In genomic region chr11:95570827-95571619, GRCm38 (mm10) we compare ENCODE assay signal across 11 mouse cellular contexts. TPM values are rescaled to one million over a fixed set of nuclear protein-coding genes. Genes with fewer than 3 reads are reported as not detected.
DNase-seq lines count a peak whose midpoint lies in the region; ATAC-seq lines count a peak whose summit lies in the region.
"Had no signal": no experiment of that assay in that cellular context is flagged by ENCODE, and none has a peak within 500 bp of the region (broad histone marks: within the 10 kb centered on the region; RNA-seq: fewer than 3 reads in every experiment).

No protein-coding gene starts in this region.

- 0 out of 2 replicates have a peak, but pooled peaks have one; percentile 4 for ATAC-seq in embryonic facial prominence, embryonic 12.5 days (ENCODE audit: insufficient number of reproducible peaks, insufficient read depth, low FRiP score, low TSS enrichment)

- peaks cover 70% of the 10 kb centered on the region for H3K4me1 ChIP-seq in embryonic facial prominence, embryonic 12.5 days

- 0 out of 2 replicates have a peak overlapping the region, but pooled peaks have one; percentile 8 for H3K4me2 ChIP-seq in embryonic facial prominence, embryonic 12.5 days (replicated peaks)
- H3K4me2 ChIP-seq: limb, embryonic 15.5 days had no signal

- H3K9ac ChIP-seq in embryonic facial prominence, embryonic 12.5 days: no peak overlapping the region
- H3K9ac ChIP-seq: limb, embryonic 15.5 days had no signal

- DNase-seq in heart, postnatal 4 days: peak; percentile 14
- no peak for DNase-seq in heart, adult 8-10 months (ENCODE audit: low spot score)
- DNase-seq in 416B (ENCODE audit: low read depth) (peak; percentile 9), A20 (ENCODE audit: low read depth, low spot score) (peak; percentile 28)
- no peak for DNase-seq in testis, postnatal 10 days (ENCODE audit: low spot score)
- no peak for DNase-seq in natural killer cell, adult 2 months (ENCODE audit: low spot score in 2 of 2)
- DNase-seq: adrenal gland, postnatal 14 days had no signal

- H3K27ac ChIP-seq in embryonic facial prominence, embryonic 12.5 days: no peak overlapping the region
- H3K27ac ChIP-seq: layer of hippocampus, adult 2 months; limb, embryonic 15.5 days; macrophage had no signal

- 0 out of 2 replicates have a peak, but pooled peaks cover 3% of the 10 kb centered on the region for H3K27me3 ChIP-seq in embryonic facial prominence, embryonic 12.5 days

- WGBS in embryonic facial prominence, embryonic 12.5 days: 50% methylated on average over 25 of the region's 25 CpGs

- no peak overlapping the region for H3K4me3 ChIP-seq in embryonic facial prominence, embryonic 12.5 days
- H3K4me3 ChIP-seq: layer of hippocampus, adult 2 months; limb, embryonic 15.5 days had no signal

- H3K36me3 ChIP-seq in embryonic facial prominence, embryonic 12.5 days: peaks cover 3% of the 10 kb centered on the region; the same call in 1 of the 2 replicates
- H3K36me3 ChIP-seq: limb, embryonic 15.5 days had no signal

- no peaks in the 10 kb centered on the region for H3K9me3 ChIP-seq in embryonic facial prominence, embryonic 12.5 days
- H3K9me3 ChIP-seq: limb, embryonic 15.5 days had no signal

RNA-seq across cellular contexts. Expression of gene Ngfr, which starts 16.5 kb away (rescaled TPM):
- 1 to 10 TPM; 3.7 to 4.3 TPM for total RNA-seq in heart, postnatal 4 days (2021)
- under 1 TPM; 0.29 to 0.52 (median 0.47) TPM for total RNA-seq in heart, adult 8-10 months (2022)
- polyA plus RNA-seq in embryonic facial prominence, embryonic 12.5 days (2016; fragmentation: Nextera tagmentation; extraction: Ambion mirVana): 33.0 and 36.7 TPM in 2 replicates

RNA-seq across cellular contexts. Expression of gene Nxph3, which starts 56.7 kb away (rescaled TPM):
- total RNA-seq in heart, postnatal 4 days (2021): 1 to 10 TPM; 1.0 to 1.1 TPM
- total RNA-seq in heart, adult 8-10 months (2022): under 1 TPM; 0.41 to 0.76 (median 0.50) TPM
- polyA plus RNA-seq in embryonic facial prominence, embryonic 12.5 days (2016; fragmentation: Nextera tagmentation; extraction: Ambion mirVana): 1.3 and 1.8 TPM in 2 replicates
- polyA plus RNA-seq: macrophage had no signal

Comparison
In these comparisons a context has a peak if more than half of its experiments do, and no peak if none do; other contexts are left out.
1. DNase-seq: peak in heart, postnatal 4 days (single experiment), 416B (single experiment) and A20 (single experiment); none in heart, adult 8-10 months (single experiment), testis, postnatal 10 days (single experiment) and natural killer cell, adult 2 months (0 of 2).